Mouse (Mus musculus) lung, embryonic 16.5 days (tissue): ENCODE results near the gene Ston2. TPM values are rescaled to one million over a fixed set of nuclear protein-coding genes. Genes with fewer than 3 reads are reported as not detected.
A peak's percentile ranks its signal among the peaks of the same experiment; 100 is the strongest.
"Not testable (repeated sequence)": the region's sequence is repeated elsewhere in the genome, so short reads cannot be mapped to it uniquely, and the experiment has no call there.

Experiments
- ATAC-seq: fragments of 200-750 bp; cut with Nextera tagmentation; 2 replicates; pipeline ENCODE4 v1.8.0; 2017; ENCODE audit warnings: low read depth, mild to moderate bottlenecking, moderate library complexity
- H3K27ac ChIP-seq: fragments of 300-500 bp; sonication (generic); 2 replicates; pipeline ENCODE4 v1.5.1; 2014; ENCODE audit warnings: mild to moderate bottlenecking, control low read depth, low read length
- H3K27me3 ChIP-seq: fragments of 300-500 bp; sonication (generic); 2 replicates; pipeline ENCODE4 v1.6.1; 2014; ENCODE audit warnings: low read depth, low read length, mixed read lengths; ENCODE audit not compliant: control insufficient read depth, insufficient read depth
- H3K36me3 ChIP-seq: fragments of 300-500 bp; sonication (generic); 2 replicates; pipeline ENCODE4 v1.6.1; 2014; ENCODE audit warnings: low read length; ENCODE audit not compliant: control insufficient read depth, insufficient read depth
- H3K4me1 ChIP-seq: fragments of 300-500 bp; sonication (generic); replicated peaks from 2 replicates; pipeline ENCODE4 v1.6.1; 2014; ENCODE audit warnings: low read length, mixed read lengths; ENCODE audit not compliant: control insufficient read depth, insufficient read depth
- H3K4me2 ChIP-seq: fragments of 300-500 bp; sonication (generic); 2 replicates; pipeline ENCODE4 v1.6.1; 2014; ENCODE audit warnings: low read depth, low read length, control low read depth
- H3K4me3 ChIP-seq: fragments of 300-500 bp; sonication (generic); 2 replicates; pipeline ENCODE4 v1.5.1; 2014; ENCODE audit warnings: mild to moderate bottlenecking, low read length, control low read depth
- H3K9ac ChIP-seq: fragments of 300-500 bp; sonication (generic); 2 replicates; pipeline ENCODE4 v1.6.1; 2014; ENCODE audit warnings: low read length, control low read depth
- H3K9me3 ChIP-seq: fragments of 300-500 bp; sonication (generic); 2 replicates; pipeline ENCODE4 v1.6.1; 2016; ENCODE audit warnings: low read length; ENCODE audit not compliant: control insufficient read depth
- WGBS: fragments of 180-500 bp; shearing (Covaris S2); extraction: QIAGEN DNeasy Blood & Tissue Kit; methylation state at CpG from one replicate; pipeline ENCODE4 v1.1.7; 2014; 5-methylcytosine and 5-hydroxymethylcytosine counted together
- polyA plus RNA-seq: library from polyadenylated mRNA; unstranded; fragments of >200 nt; fragmentation: Nextera tagmentation; extraction: Ambion mirVana; gene quantifications from 2 replicates; pipeline ENCODE4 v1.2.1, GENCODE M21; 2015

Ston2 gene
- polyA plus RNA-seq, 1 experiment from 2014 or later: 7.5 TPM

DNA sequence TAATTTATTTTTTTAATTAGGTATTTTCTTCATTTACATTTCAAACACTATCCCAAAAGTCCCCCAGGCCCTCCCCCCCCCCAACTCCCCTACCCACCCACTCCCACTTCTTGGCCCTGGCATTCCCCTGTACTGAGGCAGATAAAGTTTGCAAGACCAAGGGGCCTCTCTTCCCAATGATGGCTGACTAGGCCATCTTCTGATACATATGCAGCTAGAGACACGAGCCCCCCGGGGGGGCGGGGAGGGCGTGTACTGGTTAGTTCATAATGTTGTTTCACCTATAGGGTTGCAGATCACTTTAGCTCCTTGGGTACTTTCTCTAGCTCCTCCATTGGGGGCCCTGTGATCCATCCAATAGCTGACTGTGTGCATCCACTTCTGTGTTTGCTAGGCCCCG lies 41.3 kb downstream of the Ston2 start:
- H3K27ac ChIP-seq, H3K9me3 ChIP-seq, H3K4me3 ChIP-seq, H3K4me2 ChIP-seq, H3K9ac ChIP-seq, ATAC-seq, H3K36me3 ChIP-seq, H3K4me1 ChIP-seq, H3K27me3 ChIP-seq: not testable (repeated sequence)
- WGBS: 79% methylated on average over 5 of the region's 5 CpGs

DNA sequence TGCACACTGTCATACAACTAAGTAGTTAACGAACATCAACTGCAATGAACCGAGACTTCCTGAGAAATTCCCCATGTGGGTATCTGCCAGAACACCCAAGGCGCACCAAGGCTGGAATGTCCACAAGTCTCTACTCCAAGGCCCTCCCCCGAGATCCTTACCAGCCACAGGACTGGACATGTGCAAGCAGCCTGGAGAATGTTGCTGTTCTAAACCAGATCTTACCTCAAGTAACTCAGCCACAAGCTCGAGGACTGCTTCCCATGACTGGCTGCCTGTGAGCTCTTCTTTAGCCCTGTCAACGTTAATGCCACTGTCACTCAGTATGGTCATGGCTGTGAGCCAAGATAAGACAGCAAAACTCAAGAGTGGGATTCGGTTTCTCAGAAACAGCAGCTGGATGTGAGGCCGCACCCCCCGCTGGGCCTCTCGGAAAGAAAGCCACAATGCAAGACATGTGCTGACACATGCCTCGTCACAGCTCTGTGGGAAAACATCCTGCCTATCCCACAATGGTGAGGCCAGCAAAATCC lies 42.4 kb downstream of the Ston2 start:
- 37% methylated on average over 11 of the region's 11 CpGs for WGBS
- peak; percentile 82 for ATAC-seq
- H3K27me3 ChIP-seq: no peaks in the 10 kb centered on the region
- H3K27ac ChIP-seq: no peak overlapping the region
- no peaks in the 10 kb centered on the region for H3K9me3 ChIP-seq
- H3K4me1 ChIP-seq: peaks cover 8% of the 10 kb centered on the region; the same call in 1 of the 2 replicates
- H3K9ac ChIP-seq: no peak overlapping the region
- H3K4me3 ChIP-seq: no peak overlapping the region
- no peak overlapping the region for H3K4me2 ChIP-seq
- H3K36me3 ChIP-seq: no peaks in the 10 kb centered on the region

DNA sequence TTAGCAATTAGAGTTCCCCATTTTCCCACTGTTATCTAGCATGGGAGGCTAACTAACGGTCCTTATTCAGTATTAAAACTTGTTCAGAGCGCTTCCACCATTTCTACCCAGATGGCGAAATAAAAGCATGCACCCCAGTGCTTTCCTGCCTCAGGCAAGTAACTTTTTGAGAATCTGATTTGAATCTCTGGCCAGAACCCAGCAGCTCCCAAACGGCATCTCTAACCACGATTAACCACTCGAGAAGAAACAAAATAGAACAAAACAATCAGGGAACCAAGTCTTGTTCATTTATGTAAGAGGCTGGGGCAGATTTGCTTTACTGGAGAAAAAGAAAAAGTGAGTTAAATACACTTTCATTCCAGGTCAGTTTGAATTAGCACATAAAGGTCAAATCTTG lies 44.1 kb downstream of the Ston2 start:
- no peak for ATAC-seq
- Histone ChIP-seq H3K9me3 (no peaks in the 10 kb centered on the region), H3K4me1 (peaks cover 8% of the 10 kb centered on the region; the same call in 1 of the 2 replicates), H3K4me2 (no peak overlapping the region), H3K4me3 (no peak overlapping the region), H3K36me3 (no peaks in the 10 kb centered on the region), H3K27me3 (no peaks in the 10 kb centered on the region), H3K9ac (no peak overlapping the region), H3K27ac (no peak overlapping the region)
- 79% methylated on average over 6 of the region's 6 CpGs for WGBS

DNA sequence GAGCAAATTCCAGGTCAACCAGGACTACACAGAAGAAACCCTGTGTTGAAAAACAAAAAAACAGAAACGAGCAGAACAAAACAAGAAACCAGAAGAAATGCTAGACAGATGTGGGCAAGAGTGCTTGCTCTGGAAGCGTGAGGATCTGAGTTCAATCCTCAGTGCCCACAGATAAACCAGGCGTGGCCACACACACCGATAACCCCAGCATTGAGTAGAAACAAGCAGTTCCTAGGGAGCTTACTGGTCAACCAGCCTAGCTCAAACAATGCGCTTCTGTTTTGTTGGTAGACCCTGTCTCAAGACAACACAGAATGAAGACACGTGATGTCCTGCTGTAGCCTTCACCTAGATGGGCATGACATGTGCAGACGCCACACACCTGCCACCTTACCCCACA lies 45.3 kb downstream of the Ston2 start:
- no peak overlapping the region for H3K9ac ChIP-seq
- H3K36me3 ChIP-seq: no peaks in the 10 kb centered on the region
- WGBS: 93% methylated on average over 7 of the region's 7 CpGs
- H3K27ac ChIP-seq: no peak overlapping the region
- H3K4me3 ChIP-seq: no peak overlapping the region
- ATAC-seq: no peak
- H3K4me1 ChIP-seq: 0 out of 2 replicates have a peak, but pooled peaks cover 6% of the 10 kb centered on the region
- no peak overlapping the region for H3K4me2 ChIP-seq
- H3K9me3 ChIP-seq: no peaks in the 10 kb centered on the region
- no peaks in the 10 kb centered on the region for H3K27me3 ChIP-seq

DNA sequence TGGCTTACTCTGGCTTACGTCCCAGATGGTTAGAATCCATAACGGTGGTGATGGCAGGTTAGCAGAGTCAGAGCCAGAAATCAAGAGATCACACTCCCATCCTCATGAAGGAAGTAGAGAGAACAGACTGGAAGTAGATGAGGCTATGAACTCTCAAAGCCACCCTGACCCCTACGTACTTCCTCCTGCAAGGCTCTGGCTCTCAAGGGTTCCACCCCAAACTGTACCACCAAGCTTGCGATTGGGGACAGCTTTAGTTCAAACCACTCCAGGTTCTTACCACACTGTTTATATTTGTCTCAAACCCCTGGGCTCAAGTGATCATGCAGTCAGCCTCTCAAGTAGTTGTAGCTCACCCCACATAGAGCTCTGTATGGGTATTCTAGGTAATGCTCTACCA lies 49.8 kb downstream of the Ston2 start:
- ATAC-seq: no peak

DNA sequence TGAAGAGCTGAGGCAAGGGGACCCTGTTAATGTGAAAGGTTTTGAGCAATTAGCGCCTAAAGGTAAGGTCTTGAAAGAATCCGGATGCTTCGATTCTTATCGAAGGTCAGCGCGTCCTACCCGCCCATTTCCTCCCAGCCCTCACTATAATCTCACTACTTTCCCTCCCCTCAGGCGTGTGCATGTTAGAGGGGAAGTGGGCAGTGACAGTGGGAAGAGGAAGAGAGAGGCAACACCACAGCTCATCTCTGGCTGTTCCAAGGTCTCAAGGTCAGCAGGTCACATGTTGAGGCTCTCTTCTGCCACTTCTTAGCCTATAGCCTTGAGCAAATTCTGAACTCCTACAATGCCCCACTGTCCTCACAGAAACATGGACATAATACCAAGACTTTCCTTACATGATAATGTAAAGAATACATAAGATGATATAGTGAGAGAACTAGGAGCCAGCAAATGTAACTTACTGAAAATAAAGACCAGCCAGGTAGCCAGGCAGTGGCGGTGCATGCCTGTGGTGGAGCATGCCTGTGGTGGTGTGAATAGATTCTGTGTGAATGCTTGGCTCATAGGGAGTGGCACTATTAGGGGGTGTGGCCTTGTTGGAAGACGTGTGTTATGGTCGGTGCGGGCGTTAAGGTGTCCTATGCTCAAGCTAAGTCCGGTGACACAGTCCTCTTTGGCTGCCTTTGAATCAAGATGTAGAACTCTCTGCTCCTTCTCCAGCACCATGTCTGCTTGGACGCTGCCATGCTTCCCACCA lies 51.8 kb downstream of the Ston2 start:
- Histone ChIP-seq H3K9me3 (no peaks in the 10 kb centered on the region), H3K4me2 (no peak overlapping the region), H3K4me1 (peaks cover 3% of the 10 kb centered on the region; the same call in 1 of the 2 replicates), H3K9ac (no peak overlapping the region), H3K27me3 (no peaks in the 10 kb centered on the region), H3K4me3 (no peak overlapping the region), H3K36me3 (no peaks in the 10 kb centered on the region), H3K27ac (no peak overlapping the region)
- WGBS: 89% methylated on average over 14 of the region's 15 CpGs
- ATAC-seq: no peak

More for the DNA sequence above, 49.8 kb downstream of the Ston2 start:
- Histone ChIP-seq H3K27me3 (no peaks in the 10 kb centered on the region), H3K9ac (no peak overlapping the region), H3K4me1 (peaks cover 3% of the 10 kb centered on the region; the same call in 1 of the 2 replicates), H3K36me3 (no peaks in the 10 kb centered on the region), H3K27ac (no peak overlapping the region), H3K9me3 (no peaks in the 10 kb centered on the region), H3K4me2 (no peak overlapping the region), H3K4me3 (no peak overlapping the region)
- WGBS: 76% methylated on average over 4 of the region's 4 CpGs

DNA sequence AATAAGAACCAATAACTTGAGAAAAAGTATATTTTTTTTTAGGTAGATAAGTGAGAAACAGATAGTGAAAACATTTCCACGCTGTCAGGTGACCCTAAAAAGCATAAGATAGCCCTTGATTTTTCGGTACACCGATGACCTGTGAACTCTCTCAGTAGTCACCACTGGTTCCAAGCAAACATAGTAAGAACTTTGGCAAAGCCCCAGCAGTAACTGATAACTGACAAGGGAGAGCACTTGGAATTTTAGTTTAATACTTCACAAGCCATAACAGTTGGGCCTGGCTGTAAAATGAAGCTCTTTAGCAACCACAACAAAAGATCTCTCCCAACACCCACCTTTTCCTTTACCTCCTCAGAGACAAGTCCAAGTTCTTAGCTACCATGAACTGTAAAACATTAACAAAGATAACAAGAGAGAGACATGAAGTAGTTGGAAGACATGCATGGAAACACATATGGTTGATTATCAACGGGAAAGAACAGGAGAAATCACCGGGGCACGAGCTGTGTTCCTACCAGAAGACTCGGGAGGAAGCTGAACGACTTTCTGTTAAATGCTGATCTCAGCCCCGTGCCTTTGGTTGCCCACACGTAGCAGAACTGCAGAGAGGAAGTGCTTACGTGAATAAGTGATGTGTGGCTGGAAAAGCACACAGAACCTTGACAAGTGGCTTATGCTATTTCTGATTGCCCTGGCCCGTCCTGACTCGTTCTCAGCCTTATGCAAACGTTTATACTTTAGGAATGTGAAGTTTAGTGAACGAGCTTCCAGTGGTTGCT lies 53.8 kb downstream of the Ston2 start:
- Histone ChIP-seq H3K4me1 (peaks cover 3% of the 10 kb centered on the region; the same call in 1 of the 2 replicates), H3K4me3 (no peak overlapping the region), H3K9ac (no peak overlapping the region), H3K4me2 (no peak overlapping the region), H3K27me3 (no peaks in the 10 kb centered on the region), H3K27ac (peak overlapping the region; percentile 43), H3K9me3 (no peaks in the 10 kb centered on the region), H3K36me3 (no peaks in the 10 kb centered on the region)
- peak; percentile 71 for ATAC-seq
- WGBS: 23% methylated on average over 15 of the region's 15 CpGs

DNA sequence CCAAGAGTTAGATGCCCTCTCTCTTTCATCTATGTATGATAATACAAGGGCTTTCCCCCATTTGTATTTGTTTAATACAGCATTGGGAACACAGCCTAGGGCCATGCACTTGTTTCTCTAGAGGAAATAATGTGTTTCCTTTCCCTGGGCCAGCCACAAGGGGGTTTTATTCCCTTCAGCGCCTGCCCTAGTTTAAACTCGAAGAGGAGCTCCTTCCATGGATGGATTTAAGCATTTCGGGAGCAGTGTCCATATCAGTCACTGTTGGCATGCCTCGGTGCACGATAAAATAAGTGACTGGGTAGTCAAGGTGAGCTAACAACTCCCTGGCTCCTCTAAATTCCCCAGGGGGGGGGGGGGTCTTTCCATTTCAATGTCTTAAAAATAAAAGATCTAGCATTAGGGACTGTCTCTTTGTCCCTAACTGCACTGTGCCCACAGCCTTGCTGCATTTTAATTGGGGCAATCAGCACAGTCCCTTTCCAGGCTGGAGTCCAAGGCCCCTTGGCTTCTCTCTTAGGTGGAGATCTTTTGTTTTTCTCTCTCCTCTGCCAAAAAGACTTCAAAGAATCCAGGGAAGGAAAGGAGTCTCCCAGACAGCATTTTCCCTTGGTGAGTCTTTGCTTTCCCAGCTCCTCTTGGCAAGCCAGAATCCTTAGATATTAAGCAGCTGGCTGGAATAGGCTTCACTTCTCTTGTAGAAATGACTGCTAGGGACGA lies 55.3 kb downstream of the Ston2 start:
- H3K4me3 ChIP-seq: no peak overlapping the region
- H3K9ac ChIP-seq: no peak overlapping the region
- no peak for ATAC-seq
- WGBS: 67% methylated on average over 6 of the region's 6 CpGs
- H3K27ac ChIP-seq: no peak overlapping the region
- H3K4me2 ChIP-seq: no peak overlapping the region
- H3K27me3 ChIP-seq: no peaks in the 10 kb centered on the region
- no peaks in the 10 kb centered on the region for H3K36me3 ChIP-seq
- no peaks in the 10 kb centered on the region for H3K9me3 ChIP-seq
- peaks cover 3% of the 10 kb centered on the region; the same call in 1 of the 2 replicates for H3K4me1 ChIP-seq

DNA sequence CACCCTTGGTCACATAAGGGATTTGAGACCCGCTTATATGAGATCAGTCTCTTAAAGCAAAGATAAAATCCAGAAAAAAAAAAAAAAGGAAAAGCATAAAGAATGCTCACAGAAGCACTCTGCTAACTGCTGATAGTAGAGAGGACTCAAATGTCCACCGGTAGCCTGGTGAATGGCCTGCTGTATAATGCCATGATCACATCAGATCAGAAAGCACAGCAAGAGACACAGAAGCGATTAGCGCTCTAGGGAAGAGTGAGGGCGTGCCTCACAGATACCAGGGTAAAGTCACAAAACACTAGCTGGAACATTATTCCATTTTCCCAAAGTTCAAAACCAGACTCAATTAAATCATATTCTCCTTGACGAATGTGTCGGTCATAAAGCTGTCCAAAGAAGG lies 62.0 kb downstream of the Ston2 start:
- Histone ChIP-seq H3K36me3 (no peaks in the 10 kb centered on the region), H3K9me3 (no peaks in the 10 kb centered on the region), H3K4me1 (no peaks in the 10 kb centered on the region), H3K27me3 (no peaks in the 10 kb centered on the region), H3K9ac (no peak overlapping the region), H3K4me2 (no peak overlapping the region), H3K4me3 (no peak overlapping the region), H3K27ac (no peak overlapping the region)
- ATAC-seq: no peak
- WGBS: 90% methylated on average over 7 of the region's 7 CpGs
